Mouse (Mus musculus) liver, adult 2 months (tissue): ENCODE results near the gene Dync1i1.

ENCODE experiments used
- CTCF ChIP-seq: fragments of 200-500 bp; IDR thresholded peaks from 2 replicates; pipeline ENCODE4 v1.5.1; 2011; ENCODE audit warnings: low read depth, low read length, control low read depth
- POLR2A ChIP-seq: fragments of 200-500 bp; IDR thresholded peaks from 2 replicates; pipeline ENCODE4 v1.6.1; 2011; ENCODE audit warnings: low read length, control low read depth; ENCODE audit not compliant: insufficient read depth; ENCODE audit errors: extremely low read depth

- TF ChIP-seq CTCF (no peak), POLR2A (no peak)
Measured at GRCm38 (mm10) chr6:5750079-5750711, 24.8 kb downstream of the Dync1i1 start.
